Mouse (Mus musculus) CD8-positive naive resting alpha-beta T cell, adult 2 months (primary cell): ENCODE measurements around the gene Dut.
A peak's percentile ranks its signal among the peaks of the same experiment; 100 is the strongest.

Experiments used
- DNase-seq, 2 experiments: peaks; one replicate each; pipeline ENCODE4 v3.0.0; 2022; ENCODE audit warnings: low read depth in 2 of 2, low spot score in 2 of 2

Dut gene

DNA sequence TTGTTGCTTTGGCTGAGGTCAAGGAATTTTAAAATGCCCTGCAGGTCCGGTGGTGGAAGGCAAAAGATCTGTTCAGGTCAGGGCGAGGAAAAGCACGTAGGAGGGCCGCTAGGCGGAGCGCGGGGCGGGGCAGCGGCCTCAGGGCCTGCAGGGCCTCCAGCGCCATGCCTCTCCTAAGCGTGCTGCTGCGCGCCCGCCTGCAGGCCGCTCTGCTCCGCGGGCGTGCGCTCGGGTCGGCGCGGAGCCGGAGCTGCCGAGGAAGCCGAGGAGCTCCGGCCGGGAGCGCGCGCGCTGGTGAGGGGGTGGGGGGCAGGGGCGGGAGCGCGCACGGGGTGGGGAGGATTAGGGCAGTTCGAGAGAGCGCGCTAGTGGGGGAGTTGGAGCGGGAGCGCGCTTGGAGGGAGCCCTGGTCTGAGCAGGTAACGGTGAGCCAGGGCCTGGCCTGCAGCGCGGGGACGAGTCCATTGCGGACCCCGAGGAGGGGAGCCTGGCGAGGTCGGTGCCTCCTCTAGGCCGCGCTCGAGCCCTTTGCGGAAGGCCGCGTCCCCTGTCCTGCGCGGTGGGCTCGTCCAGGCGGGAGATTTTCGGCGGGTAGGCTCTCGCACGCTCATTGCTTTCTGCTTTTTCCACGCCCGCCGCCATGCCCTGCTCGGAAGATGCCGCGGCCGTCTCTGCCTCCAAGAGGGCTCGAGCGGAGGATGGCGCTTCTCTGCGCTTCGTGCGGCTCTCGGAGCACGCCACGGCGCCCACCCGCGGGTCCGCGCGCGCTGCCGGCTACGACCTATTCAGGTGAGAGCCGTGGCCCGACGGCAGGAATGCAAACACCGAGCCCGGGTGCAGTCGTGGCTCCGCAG is at the start of gene Dut:
Gene Dut, plus strand, starts transcription at position 83 of the 854 bp plus-strand sequence.
- DNase-seq: peak; percentile 91 to 92

GRCm38 (mm10) chr2:125208894-125209596 is 37.9 kb upstream of the Dut start:
- no peak for DNase-seq

GRCm38 (mm10) chr2:125211831-125212510 is 35.0 kb upstream of the Dut start:
- DNase-seq: no peak

DNA sequence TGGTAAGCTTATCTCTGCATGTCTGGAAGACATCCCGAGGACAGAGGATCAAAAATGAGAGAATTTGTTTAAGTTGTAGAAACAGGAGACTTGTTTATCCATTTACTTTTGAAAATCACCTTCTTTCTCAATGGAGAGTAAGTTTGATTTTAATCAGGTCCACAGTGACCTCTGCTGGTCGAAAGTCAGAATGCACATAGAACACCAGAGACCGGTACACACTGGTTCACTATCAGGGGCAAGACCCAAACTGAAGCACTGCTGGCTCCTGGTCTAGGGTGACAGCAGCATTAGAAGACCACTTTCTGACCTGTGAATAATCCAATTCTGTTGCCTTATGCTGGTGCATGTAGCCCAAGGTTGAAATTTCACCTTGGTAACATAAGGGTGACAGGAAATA is 32.4 kb upstream of the Dut start:
- peak; percentile 37 to 50 for DNase-seq

DNA sequence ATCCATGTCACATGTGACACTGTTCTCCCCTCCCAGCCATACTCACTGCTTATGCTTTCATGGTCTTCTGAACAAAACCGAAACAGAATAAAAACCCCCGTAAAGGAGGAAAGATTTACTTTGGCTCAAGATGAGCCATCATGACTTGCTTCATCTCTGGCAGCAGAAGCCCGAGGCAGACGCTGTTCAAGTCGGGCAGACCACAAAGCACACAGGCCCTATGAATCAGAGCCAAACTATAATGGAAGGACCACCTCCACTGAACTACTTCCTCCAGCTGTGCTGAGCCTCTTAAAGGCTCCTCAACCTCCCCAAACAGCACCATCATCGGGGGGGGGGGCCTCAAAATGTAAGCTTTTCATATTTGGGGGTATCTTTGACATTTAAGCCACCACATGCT is 29.7 kb upstream of the Dut start:
- DNase-seq: no peak

- no peak for DNase-seq
Measured at GRCm38 (mm10) chr2:125218566-125218965, 28.4 kb upstream of the Dut start.

DNA sequence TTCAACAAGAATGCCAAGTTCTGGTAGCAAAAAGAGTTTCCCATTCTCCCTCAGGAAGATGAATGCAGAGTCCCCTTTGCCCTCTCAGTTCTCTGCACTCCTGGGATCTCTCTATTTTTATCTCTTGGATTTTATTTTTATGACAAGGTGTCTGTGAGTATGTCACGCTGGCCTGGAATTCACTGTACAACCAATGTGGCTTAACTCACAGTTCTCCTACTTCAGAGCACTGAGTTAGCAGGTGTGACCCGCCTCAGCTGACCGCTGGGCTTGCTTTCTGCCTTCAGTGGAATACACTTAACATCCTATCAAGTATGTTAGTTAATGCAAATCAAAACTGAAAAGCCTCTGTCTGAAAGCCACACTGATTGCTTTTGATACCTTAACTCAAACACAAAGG is 27.7 kb upstream of the Dut start:
- DNase-seq: no peak

DNA sequence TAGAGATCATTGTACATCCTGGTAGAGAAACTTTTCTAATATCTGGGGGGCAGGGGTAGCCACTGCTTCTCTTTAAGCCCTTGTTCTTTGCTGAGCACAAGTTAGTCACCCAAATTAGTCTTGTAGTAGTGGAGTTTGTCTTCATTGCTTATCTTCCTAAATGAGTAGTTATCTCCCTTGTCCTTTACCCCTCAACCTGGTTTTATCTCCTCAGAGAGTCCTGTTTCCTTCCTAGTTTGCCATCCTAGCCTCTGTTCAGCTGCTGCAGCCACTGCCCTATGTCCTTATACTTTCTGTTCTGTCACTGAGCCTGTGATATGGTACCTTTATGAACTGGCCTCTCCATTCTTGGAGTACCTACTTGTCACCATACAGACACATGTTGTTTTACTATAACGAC is 25.3 kb upstream of the Dut start:
- DNase-seq: no peak

DNA sequence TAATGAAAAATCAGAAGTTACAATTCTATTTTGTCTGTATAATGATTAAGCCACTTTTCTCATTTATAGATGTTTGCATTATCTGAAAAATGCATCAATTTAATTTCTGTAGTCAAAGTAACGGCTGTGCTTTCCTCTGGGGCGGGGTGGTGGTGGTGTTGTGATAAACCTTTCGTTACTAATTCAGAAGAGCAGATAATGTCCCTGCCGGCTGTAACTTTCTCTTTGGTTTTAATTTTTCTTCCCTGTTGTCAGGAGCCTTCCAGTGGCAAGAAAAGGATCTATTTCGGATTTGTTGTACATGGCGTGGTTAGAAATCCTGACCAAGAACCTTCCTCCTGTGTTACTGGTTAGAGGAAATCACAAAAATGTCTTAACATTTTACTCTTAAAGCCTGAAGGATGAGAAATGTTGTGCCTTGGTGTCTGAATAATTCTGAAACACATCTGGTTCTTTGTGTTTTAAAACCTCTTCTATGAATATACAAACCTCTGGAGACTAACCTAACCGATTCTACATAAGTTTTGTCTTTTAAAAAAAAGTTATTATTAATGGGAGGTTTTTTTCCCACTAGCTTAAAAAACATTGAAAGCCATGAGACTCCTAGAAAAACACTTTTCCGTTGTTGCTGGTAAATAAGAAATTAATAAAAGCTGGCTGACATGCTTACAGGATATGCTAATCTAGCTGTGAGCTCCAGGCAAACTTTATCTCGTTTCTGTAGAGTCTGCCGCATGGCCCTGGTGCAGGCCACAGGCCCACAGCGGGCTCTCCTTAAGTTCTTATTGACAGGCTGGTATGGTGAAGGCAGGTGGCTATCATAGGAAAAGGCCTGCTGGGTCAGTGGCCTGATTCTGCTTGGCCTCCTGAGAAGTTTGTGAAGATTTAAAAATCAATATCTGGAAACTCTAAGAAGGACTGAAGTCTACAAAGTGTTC is 18.2 kb upstream of the Dut start:
- DNase-seq: no peak

DNA sequence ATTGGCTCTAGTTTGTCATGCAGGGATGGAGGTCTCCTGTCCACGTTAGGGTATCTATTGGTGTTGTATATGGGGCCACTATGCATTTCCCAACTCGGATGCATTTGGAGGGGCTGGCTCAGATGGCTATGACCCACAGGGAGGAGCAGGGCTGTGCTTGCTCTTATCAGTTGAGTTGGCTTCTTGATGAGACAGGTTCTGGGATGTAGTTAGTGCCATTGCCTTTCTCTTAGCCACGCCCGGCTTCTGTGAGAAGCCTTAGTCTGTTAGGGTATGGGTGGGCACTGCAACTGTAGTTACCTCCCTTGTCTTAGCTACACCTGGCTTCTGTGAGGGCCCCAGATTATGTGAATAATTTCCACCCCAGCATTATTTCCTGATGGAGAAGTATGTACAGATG is 14.8 kb upstream of the Dut start:
- DNase-seq: no peak

DNA sequence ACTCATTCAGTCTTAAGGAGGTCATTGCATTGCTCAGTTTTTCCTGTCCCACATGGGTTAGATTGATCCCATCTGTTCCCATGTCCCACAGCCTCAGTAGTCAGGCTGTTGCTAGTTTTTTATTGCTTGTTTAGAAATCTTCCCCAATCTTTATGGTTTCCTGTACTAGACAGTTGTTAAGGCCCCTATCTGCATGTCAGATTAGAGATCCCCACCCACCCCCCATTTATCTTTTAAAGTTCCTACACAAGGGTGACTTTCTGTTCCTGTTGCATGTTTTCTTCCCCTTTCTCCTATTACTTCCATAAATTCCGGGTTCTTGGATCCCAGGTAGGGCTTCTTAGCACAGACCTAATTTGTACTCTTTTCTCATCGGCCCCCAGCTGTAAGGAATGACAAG is 13.5 kb upstream of the Dut start:
- DNase-seq: no peak

- no peak for DNase-seq
Measured at GRCm38 (mm10) chr2:125234049-125234448, 12.9 kb upstream of the Dut start.

GRCm38 (mm10) chr2:125245545-125246285 is 1.3 kb upstream of the Dut start:
- no peak for DNase-seq

DNA sequence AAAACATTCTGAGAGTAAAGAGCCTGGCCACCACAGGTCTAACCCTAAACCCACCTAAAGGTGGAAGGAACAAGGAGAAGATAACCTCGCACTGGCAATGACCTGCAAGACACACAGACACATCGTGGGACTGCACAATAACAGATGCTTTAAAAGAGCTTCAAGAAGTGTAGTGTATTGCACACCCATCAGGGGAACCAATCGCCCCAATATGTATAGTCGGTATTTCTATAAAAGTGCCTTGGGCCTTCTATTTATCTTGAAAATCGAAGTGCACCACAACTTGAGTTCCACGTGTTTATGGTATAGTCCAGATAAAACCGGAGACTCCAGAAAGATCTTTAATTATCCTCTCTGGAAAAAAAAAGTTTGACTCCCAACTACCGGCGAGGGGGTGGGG is 321 bp upstream of the Dut start:
- DNase-seq: no peak

DNA sequence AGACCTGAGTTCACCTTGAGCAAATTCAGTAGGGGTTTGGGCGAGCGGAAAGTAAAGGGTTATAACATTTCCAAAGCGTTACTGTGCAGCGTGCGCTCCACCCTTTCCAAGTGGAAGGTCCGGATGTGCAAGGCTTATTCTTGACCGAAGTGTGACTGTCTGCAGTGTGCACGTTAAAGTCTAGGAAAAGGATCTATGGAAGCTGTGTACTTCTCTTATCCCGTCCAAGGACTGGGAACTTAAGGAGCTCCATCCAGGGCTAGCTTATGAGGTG is 909 bp downstream of the Dut start:
- no peak for DNase-seq

DNA sequence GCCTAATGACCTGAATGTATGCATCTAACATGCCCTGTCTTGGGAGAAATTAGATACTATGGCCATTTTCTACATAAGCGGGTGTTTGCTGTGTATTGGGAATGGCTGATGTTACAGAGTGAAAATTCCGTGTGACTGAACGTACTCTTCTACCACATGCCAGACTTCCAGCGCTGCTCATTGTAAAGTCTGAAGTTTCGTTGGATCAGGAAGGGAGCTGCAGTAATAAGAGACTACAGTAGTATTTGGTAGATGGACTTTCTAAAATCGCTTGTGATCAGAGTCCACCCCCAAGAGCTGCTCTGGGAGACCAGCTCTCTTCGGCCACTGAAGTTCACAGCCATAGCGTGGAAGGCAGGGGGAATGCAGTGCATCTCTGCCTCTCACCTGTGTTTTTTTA is 1.3 kb downstream of the Dut start:
- no peak for DNase-seq

DNA sequence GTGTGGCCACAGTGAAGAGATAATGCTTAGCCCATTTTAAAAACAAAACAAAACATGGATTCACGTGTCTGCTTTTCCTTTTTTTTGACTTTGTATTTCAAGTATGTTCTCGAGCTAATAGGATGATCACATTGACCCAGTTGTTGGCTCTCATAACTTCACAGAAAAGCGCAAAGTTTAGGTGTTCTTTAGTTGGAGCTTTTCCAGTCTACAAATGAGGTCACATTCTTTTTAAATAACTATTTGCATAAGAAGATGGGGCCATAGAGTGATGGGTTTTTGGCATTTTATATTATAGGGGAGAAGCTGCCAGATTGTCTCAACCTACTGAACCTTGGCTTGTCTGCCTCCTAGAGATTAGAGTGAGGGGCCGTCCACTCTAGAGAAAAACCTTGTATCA is 2.3 kb downstream of the Dut start:
- DNase-seq: no peak

- DNase-seq: no peak
Measured at GRCm38 (mm10) chr2:125249874-125250273, 2.9 kb downstream of the Dut start.

DNA sequence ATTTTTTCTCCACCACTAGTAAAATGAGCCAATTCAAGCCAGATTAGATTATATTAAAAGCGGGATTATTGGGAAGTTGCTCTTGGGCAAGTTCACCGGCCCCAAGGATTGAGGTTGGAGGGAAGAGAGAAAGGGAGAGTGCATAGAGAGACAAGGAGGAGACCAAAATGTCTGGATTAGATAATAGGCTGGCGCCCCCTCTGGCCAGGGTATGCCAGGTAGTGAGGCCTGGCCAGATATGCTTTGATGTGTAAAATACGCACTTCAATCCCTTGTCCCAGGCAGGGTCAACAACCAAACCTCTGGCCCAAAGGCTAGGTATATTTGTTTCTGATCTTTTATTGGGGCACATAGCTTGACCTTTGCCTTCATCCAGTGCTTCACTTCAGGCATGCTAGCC is 4.8 kb downstream of the Dut start:
- no peak for DNase-seq

DNA sequence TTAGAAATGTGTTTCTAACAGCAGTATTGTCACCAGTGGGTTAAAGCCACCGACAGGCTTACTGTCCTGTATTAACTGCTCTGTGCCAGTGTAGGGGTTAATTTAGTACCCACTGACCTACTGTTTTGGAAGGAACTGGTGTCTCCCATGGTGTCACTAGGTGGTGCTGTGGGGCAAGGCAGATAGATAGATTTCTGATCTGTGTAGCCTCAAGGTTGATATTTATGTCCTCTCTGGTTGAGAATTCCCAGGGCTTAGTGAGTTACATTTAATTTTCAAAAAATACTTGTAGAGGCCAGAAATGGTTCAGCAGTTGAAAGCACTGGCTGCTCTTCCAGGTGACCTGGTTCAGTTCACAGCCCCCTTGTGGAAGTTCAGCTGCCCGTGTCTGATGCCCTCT is 5.3 kb downstream of the Dut start:
- DNase-seq: peak in 1 of 2 experiments; percentile 38

DNA sequence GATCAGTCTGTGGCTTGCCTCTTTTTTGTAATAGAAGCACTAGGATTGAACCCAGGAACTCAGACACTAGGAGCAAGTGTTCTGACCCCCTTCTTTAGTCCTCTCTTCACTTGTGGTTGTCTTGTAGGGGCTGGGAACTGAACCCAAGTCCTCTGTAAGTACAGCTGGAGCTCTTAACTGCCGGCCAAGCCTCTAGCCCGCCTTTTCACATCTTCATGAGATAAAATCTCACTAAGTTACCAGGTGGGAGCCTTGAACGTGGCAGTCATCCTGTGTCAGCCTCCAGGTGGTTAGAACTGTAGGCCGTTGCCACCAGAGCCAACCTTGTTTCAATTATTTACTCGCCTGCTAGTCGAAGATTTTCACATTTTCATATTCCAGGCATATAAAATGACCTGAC is 6.7 kb downstream of the Dut start:
- DNase-seq: no peak
